Mouse (Mus musculus): Measurements from ENCODE around the gene Fam221b.

GRCm38 (mm10) chr4:43713652-43714219 is 44.8 kb upstream of the Fam221b start:
- TF ChIP-seq CTCF (IDR thresholded peaks at IDR 0.05; ENCODE audit: control insufficient read depth, insufficient read depth, insufficient read length) (no peak), MAX (IDR thresholded peaks at IDR 0.05) (no peak)
